Mouse (Mus musculus): Measurements from ENCODE around the gene Col27a1. TPM values are rescaled to one million over a fixed set of nuclear protein-coding genes. Genes with fewer than 3 reads are reported as not detected.
A peak's percentile ranks its signal among the peaks of the same experiment; 100 is the strongest.

Col27a1 gene
- polyA plus RNA-seq, 2 experiments: 34.1 to 134 TPM

GRCm38 (mm10) chr4:63216566-63216965 lies 2.8 kb downstream of the Col27a1 start:
- H3K27me3 ChIP-seq (ENCODE audit: control insufficient read depth, insufficient read depth, low read length): no peaks in the 10 kb centered on the region
- peak overlapping the region; percentile 91 for H3K4me3 ChIP-seq (replicated peaks; ENCODE audit: low read length)
- no peak overlapping the region; the same call in 1 of the 2 replicates for H3K27ac ChIP-seq (replicated peaks; ENCODE audit: low read depth, low read length)
- peak overlapping the region; percentile 97 for H3K4me2 ChIP-seq (replicated peaks; ENCODE audit: low read depth, low read length, severe bottlenecking)
- peaks cover 17% of the 10 kb centered on the region for H3K4me1 ChIP-seq (ENCODE audit: control insufficient read depth, insufficient read depth, low read length)
- no peaks in the 10 kb centered on the region for H3K9me3 ChIP-seq (ENCODE audit: control insufficient read depth, low read length)
- H3K9ac ChIP-seq (ENCODE audit: low read depth, low read length, severe bottlenecking): peak overlapping the region; percentile 90
- peaks cover 17% of the 10 kb centered on the region for H3K36me3 ChIP-seq (ENCODE audit: control insufficient read depth, insufficient read depth, low read length)
- no peak for TF ChIP-seq POLR2A (IDR thresholded peaks at IDR 0.05; ENCODE audit: borderline replicate concordance, extremely low read depth, insufficient read depth, insufficient read length)
- WGBS: 27% methylated on average over 9 of the region's 9 CpGs
- ATAC-seq (ENCODE audit: low FRiP score, low read depth): peak; percentile 32; the same call in 1 of the 2 replicates
- DNase-seq (ENCODE audit: low spot score): peak; percentile 78

GRCm38 (mm10) chr4:63217513-63217912 lies 3.7 kb downstream of the Col27a1 start:
- Histone ChIP-seq H3K4me3 (replicated peaks; ENCODE audit: low read length) (peak overlapping the region; percentile 91), H3K9me3 (ENCODE audit: control insufficient read depth, low read length) (no peaks in the 10 kb centered on the region), H3K27ac (replicated peaks; ENCODE audit: low read depth, low read length) (no peak overlapping the region), H3K36me3 (ENCODE audit: control insufficient read depth, insufficient read depth, low read length) (peaks cover 26% of the 10 kb centered on the region), H3K4me1 (ENCODE audit: control insufficient read depth, insufficient read depth, low read length) (peaks cover 20% of the 10 kb centered on the region), H3K9ac (ENCODE audit: low read depth, low read length, severe bottlenecking) (peak overlapping the region; percentile 18), H3K4me2 (replicated peaks; ENCODE audit: low read depth, low read length, severe bottlenecking) (peak overlapping the region; percentile 97), H3K27me3 (ENCODE audit: control insufficient read depth, insufficient read depth, low read length) (no peaks in the 10 kb centered on the region)
- ATAC-seq (ENCODE audit: low FRiP score, low read depth) (no peak), DNase-seq (ENCODE audit: low spot score) (no peak)
- 78% methylated on average over 6 of the region's 6 CpGs for WGBS
- TF ChIP-seq POLR2A (IDR thresholded peaks at IDR 0.05; ENCODE audit: borderline replicate concordance, extremely low read depth, insufficient read depth, insufficient read length): no peak

- H3K36me3 ChIP-seq (ENCODE audit: control insufficient read depth, insufficient read depth, low read length): peaks cover 39% of the 10 kb centered on the region
- no peak overlapping the region for H3K27ac ChIP-seq (replicated peaks; ENCODE audit: low read depth, low read length)
- peaks cover 20% of the 10 kb centered on the region for H3K4me1 ChIP-seq (ENCODE audit: control insufficient read depth, insufficient read depth, low read length)
- no peak for TF ChIP-seq POLR2A (IDR thresholded peaks at IDR 0.05; ENCODE audit: borderline replicate concordance, extremely low read depth, insufficient read depth, insufficient read length)
- H3K9me3 ChIP-seq (ENCODE audit: control insufficient read depth, low read length): no peaks in the 10 kb centered on the region
- H3K4me3 ChIP-seq (replicated peaks; ENCODE audit: low read length): no peak overlapping the region
- H3K4me2 ChIP-seq (replicated peaks; ENCODE audit: low read depth, low read length, severe bottlenecking): no peak overlapping the region
- H3K9ac ChIP-seq (ENCODE audit: low read depth, low read length, severe bottlenecking): no peak overlapping the region
- no peaks in the 10 kb centered on the region for H3K27me3 ChIP-seq (ENCODE audit: control insufficient read depth, insufficient read depth, low read length)
- ATAC-seq (ENCODE audit: low FRiP score, low read depth) (no peak), DNase-seq (ENCODE audit: low spot score) (no peak)
- WGBS: 83% methylated on average over 3 of the region's 3 CpGs
These were observed 5.3 kb downstream of the Col27a1 start for GRCm38 (mm10) chr4:63219059-63219458.

GRCm38 (mm10) chr4:63219635-63220034 lies 5.8 kb downstream of the Col27a1 start:
- TF ChIP-seq POLR2A (IDR thresholded peaks at IDR 0.05; ENCODE audit: borderline replicate concordance, extremely low read depth, insufficient read depth, insufficient read length): no peak
- Histone ChIP-seq H3K27me3 (ENCODE audit: control insufficient read depth, insufficient read depth, low read length) (no peaks in the 10 kb centered on the region), H3K4me2 (replicated peaks; ENCODE audit: low read depth, low read length, severe bottlenecking) (no peak overlapping the region), H3K36me3 (ENCODE audit: control insufficient read depth, insufficient read depth, low read length) (peaks cover 44% of the 10 kb centered on the region), H3K4me1 (ENCODE audit: control insufficient read depth, insufficient read depth, low read length) (peaks cover 20% of the 10 kb centered on the region), H3K4me3 (replicated peaks; ENCODE audit: low read length) (no peak overlapping the region), H3K27ac (replicated peaks; ENCODE audit: low read depth, low read length) (no peak overlapping the region), H3K9me3 (ENCODE audit: control insufficient read depth, low read length) (no peaks in the 10 kb centered on the region), H3K9ac (ENCODE audit: low read depth, low read length, severe bottlenecking) (no peak overlapping the region)
- WGBS: 79% methylated on average over 6 of the region's 6 CpGs
- DNase-seq (ENCODE audit: low spot score) (no peak), ATAC-seq (ENCODE audit: low FRiP score, low read depth) (no peak)

- no peak for TF ChIP-seq POLR2A (IDR thresholded peaks at IDR 0.05; ENCODE audit: borderline replicate concordance, extremely low read depth, insufficient read depth, insufficient read length)
- no peak overlapping the region for H3K4me2 ChIP-seq (replicated peaks; ENCODE audit: low read depth, low read length, severe bottlenecking)
- no peak overlapping the region for H3K27ac ChIP-seq (replicated peaks; ENCODE audit: low read depth, low read length)
- no peak overlapping the region for H3K4me3 ChIP-seq (replicated peaks; ENCODE audit: low read length)
- H3K36me3 ChIP-seq (ENCODE audit: control insufficient read depth, insufficient read depth, low read length): peaks cover 61% of the 10 kb centered on the region
- no peaks in the 10 kb centered on the region for H3K9me3 ChIP-seq (ENCODE audit: control insufficient read depth, low read length)
- ATAC-seq (ENCODE audit: low FRiP score, low read depth) (peak; percentile 67), DNase-seq (ENCODE audit: low spot score) (peak; percentile 39)
- H3K27me3 ChIP-seq (ENCODE audit: control insufficient read depth, insufficient read depth, low read length): no peaks in the 10 kb centered on the region
- peaks cover 35% of the 10 kb centered on the region for H3K4me1 ChIP-seq (ENCODE audit: control insufficient read depth, insufficient read depth, low read length)
- 70% methylated on average over 15 of the region's 15 CpGs for WGBS
- no peak overlapping the region for H3K9ac ChIP-seq (ENCODE audit: low read depth, low read length, severe bottlenecking)
These were observed 7.5 kb downstream of the Col27a1 start for GRCm38 (mm10) chr4:63221096-63221958.
